Mouse (Mus musculus) liver, embryonic 16.5 days (tissue): ENCODE data around the gene Slc25a10. TPM values are rescaled to one million over a fixed set of nuclear protein-coding genes. Genes with fewer than 3 reads are reported as not detected.

Experiments used
- ATAC-seq: fragments of 200-750 bp; cut with Nextera tagmentation; 2 replicates; pipeline ENCODE4 v1.8.0; 2017; ENCODE audit warnings: low read depth, mild to moderate bottlenecking, moderate number of reproducible peaks, moderate library complexity
- H3K27ac ChIP-seq: fragments of 300-500 bp; sonication (generic); 2 replicates; pipeline ENCODE4 v1.5.1; 2014; ENCODE audit warnings: mild to moderate bottlenecking, low read length
- H3K27me3 ChIP-seq: fragments of 300-500 bp; sonication (generic); 2 replicates; pipeline ENCODE4 v1.6.1; 2014; ENCODE audit warnings: low read depth, low read length, mixed read lengths; ENCODE audit not compliant: control insufficient read depth, insufficient read depth
- H3K36me3 ChIP-seq: fragments of 300-500 bp; sonication (generic); 2 replicates; pipeline ENCODE4 v1.6.1; 2014; ENCODE audit warnings: mild to moderate bottlenecking; ENCODE audit not compliant: control insufficient read depth, insufficient read depth
- H3K4me1 ChIP-seq: fragments of 300-500 bp; sonication (generic); 2 replicates; pipeline ENCODE4 v1.6.1; 2014; ENCODE audit warnings: low read depth, low read length, mixed read lengths; ENCODE audit not compliant: control insufficient read depth
- H3K4me2 ChIP-seq: fragments of 300-500 bp; sonication (generic); 2 replicates; pipeline ENCODE4 v1.6.1; 2014; ENCODE audit warnings: low read depth, low read length, mixed read lengths
- H3K4me3 ChIP-seq: fragments of 300-500 bp; sonication (generic); 2 replicates; pipeline ENCODE4 v1.5.1; 2014; ENCODE audit warnings: low read depth, mild to moderate bottlenecking, low read length
- H3K9ac ChIP-seq: fragments of 300-500 bp; sonication (generic); 2 replicates; pipeline ENCODE4 v1.6.1; 2014; ENCODE audit warnings: low read depth, low read length
- H3K9me3 ChIP-seq: fragments of 300-500 bp; sonication (generic); replicated peaks from 2 replicates; pipeline ENCODE4 v1.6.1; 2016; ENCODE audit warnings: low read length; ENCODE audit not compliant: control insufficient read depth
- WGBS: fragments of 180-500 bp; shearing (Covaris S2); extraction: QIAGEN DNeasy Blood & Tissue Kit; methylation state at CpG from one replicate; pipeline ENCODE4 v1.1.7; 2014; ENCODE audit not compliant: insufficient replicate concordance; 5-methylcytosine and 5-hydroxymethylcytosine counted together
- polyA plus RNA-seq: library from polyadenylated mRNA; unstranded; fragments of >200 nt; fragmentation: Nextera tagmentation; extraction: Ambion mirVana; gene quantifications from 2 replicates; pipeline ENCODE4 v1.2.1, GENCODE M21; 2015

The Slc25a10 gene
- polyA plus RNA-seq, 1 experiment from 2014 or later = 38.9 TPM

DNA sequence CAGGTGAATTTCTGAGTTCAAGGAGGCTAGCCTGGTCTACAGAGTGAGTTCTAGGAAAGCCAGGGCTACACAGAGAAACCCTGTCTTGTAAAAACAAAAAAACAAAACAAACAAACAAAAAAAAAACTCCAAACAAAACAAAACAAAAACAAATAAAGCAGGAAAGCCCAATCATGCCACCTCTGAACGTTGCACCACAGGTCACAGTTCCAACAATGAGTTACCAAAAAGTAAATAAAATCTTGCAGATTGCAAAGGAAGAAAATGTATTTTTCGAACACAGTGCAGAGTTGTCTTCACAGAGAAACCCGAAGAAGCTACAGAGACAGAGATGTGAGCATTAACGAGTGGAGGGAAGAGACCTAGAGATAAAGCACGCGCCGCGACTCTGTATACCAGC is 30.9 kb downstream of the Slc25a10 start:
- Histone ChIP-seq H3K27me3 (no peaks in the 10 kb centered on the region), H3K4me1 (peaks cover 28% of the 10 kb centered on the region), H3K4me3 (no peak overlapping the region), H3K9ac (no peak overlapping the region), H3K27ac (no peak overlapping the region), H3K9me3 (no peaks in the 10 kb centered on the region), H3K4me2 (no peak overlapping the region), H3K36me3 (no peaks in the 10 kb centered on the region)
- no peak for ATAC-seq
- 69% methylated on average over 8 of the region's 8 CpGs for WGBS

DNA sequence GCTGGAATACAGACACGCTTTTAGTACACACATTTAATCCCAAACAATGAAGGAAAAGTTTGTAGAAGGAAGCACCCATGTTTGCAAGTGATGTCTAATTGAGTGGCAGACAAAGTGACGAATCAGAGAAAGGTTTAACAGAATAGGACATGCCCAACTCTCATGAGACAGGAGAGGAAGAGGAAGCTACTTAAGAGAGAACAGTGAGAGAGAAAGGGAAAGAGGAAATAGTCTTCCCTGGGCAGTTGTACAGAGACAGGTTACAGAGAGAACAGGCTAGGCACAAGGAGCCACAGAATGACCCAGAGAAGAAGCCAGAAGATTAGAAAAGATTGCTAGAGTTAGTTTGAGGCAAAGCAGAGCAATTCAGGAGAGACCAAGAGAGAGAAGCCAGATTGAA is 34.3 kb downstream of the Slc25a10 start:
- no peak overlapping the region for H3K4me2 ChIP-seq
- H3K4me1 ChIP-seq = peaks cover 13% of the 10 kb centered on the region
- H3K4me3 ChIP-seq = no peak overlapping the region
- WGBS = 53% methylated on average over 2 of the region's 2 CpGs
- no peak for ATAC-seq
- H3K36me3 ChIP-seq = no peaks in the 10 kb centered on the region
- H3K9me3 ChIP-seq = no peaks in the 10 kb centered on the region
- peaks cover 27% of the 10 kb centered on the region for H3K27me3 ChIP-seq
- H3K27ac ChIP-seq = no peak overlapping the region
- H3K9ac ChIP-seq = no peak overlapping the region

DNA sequence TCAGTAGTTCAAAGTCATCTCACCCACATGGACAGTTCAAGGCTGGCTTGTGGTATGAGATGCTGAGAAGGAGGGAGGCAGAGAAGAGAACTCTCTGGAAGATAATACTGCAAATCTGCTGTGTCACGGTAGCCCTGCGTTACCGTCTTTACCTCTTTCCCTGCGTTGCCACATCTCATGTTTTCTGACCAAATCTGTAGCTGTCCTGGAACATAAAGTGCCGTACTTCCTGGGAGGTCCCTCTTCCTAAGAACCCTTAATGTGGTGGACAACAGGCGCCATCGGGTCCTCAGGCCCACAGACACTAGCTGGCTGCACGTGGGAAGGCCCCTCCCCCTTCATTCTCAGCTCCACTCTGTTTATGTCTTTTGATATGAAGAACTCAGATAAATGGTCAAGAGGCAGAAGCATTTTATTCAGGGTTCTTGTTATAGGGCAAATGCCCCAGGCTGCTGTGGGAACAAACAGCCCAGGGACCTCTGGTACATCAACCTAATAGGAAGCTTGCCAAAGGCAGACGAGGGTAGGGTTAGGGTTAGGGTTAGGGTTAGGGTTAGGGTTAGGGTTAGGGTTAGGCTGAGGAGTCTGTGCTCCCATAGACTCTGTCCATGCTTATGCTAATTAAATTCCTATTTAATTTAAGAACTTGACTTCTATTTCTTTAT is 36.2 kb downstream of the Slc25a10 start:
- ATAC-seq = no peak
- H3K4me2 ChIP-seq = no peak overlapping the region
- peaks cover 46% of the 10 kb centered on the region for H3K27me3 ChIP-seq
- no peak overlapping the region for H3K9ac ChIP-seq
- H3K9me3 ChIP-seq = no peaks in the 10 kb centered on the region
- WGBS = 36% methylated on average over 9 of the region's 9 CpGs
- H3K4me3 ChIP-seq = no peak overlapping the region
- H3K27ac ChIP-seq = no peak overlapping the region
- H3K36me3 ChIP-seq = no peaks in the 10 kb centered on the region
- peaks cover 10% of the 10 kb centered on the region for H3K4me1 ChIP-seq

DNA sequence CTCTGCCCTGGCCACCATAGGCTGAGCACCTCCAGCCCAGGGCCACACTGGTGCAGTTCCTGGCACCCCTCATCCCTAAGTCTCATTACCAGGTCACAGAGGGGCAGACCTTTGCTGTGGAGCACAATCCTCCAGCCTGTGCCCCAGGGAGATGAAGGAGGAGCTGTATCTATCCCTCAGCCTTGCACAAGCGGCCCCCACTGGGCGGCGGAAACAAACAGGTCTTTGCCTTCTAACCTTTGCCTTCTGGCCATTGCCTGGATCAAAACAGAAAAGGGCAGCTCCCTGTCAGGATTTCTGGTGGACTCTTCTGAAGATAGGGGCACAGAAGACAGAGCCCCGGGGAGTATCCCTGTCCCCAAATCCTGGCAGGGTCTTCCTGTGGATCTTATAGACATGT is 37.3 kb downstream of the Slc25a10 start:
- Histone ChIP-seq H3K4me3 (no peak overlapping the region), H3K9me3 (no peaks in the 10 kb centered on the region), H3K4me2 (no peak overlapping the region), H3K27ac (peak overlapping the region; percentile 72), H3K27me3 (peaks cover 50% of the 10 kb centered on the region), H3K36me3 (no peaks in the 10 kb centered on the region), H3K9ac (no peak overlapping the region), H3K4me1 (peaks cover 10% of the 10 kb centered on the region)
- peak; percentile 57 for ATAC-seq
- 57% methylated on average over 4 of the region's 4 CpGs for WGBS

DNA sequence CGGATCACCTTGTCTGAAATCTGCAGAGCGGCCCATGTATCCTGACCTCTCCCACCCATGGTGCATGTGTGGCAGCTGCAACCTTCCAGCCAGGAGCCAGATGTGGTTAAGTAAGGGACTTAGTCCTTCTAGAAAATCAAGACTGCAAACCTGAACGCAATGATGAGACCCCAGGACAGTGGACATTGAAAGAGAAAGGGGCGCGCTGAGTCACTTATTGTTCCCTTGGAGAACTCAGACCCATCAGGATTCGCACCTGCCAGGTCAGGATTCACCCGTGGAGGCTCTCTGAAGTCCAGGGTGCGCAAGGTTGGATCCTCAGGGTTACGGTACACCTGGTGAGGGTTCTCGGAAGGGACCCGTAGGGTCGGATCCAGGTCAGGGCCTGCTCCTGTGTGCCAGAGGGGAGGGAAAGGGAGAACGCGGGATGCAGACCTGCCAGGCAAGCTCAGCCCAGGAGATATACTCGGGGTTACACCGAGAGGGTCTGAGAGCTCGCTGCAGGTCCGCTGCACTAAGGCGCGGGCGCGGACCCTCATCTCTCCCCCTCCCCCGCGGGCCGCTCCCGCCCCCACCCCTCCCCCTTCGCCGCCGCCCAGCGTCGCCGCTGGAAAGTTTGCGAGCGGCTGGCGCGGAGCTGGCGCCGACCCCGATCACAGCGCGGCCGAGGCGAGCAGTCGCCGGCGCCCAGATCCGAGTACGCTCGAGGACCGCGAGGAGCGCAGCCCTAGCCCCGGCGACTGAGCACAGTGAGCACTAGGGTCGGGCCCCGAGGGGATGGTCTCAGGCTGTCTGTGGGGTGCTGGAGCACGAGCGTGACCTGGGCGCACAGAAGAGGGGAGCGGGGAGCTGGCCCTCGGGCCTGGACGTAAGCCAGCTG is 38.7 kb downstream of the Slc25a10 start, which contains the start of gene Gcgr:
Gene Gcgr, plus strand, starts transcription at position 615 of the 880 bp plus-strand sequence.
- peak within 1 kb of the TSS; percentile 54 for H3K4me2 ChIP-seq
- H3K27ac ChIP-seq = peak within 1 kb of the TSS; percentile 72
- H3K27me3 ChIP-seq = peaks cover 50% of the 10 kb centered on the region
- H3K4me3 ChIP-seq = peak within 1 kb of the TSS; percentile 57
- H3K9me3 ChIP-seq = no peaks in the 10 kb centered on the region
- no peak; the same call in 1 of the 2 replicates for ATAC-seq
- WGBS = 8% methylated on average over 61 of the region's 62 CpGs
- H3K9ac ChIP-seq = peak within 1 kb of the TSS; percentile 62
- H3K36me3 ChIP-seq = no peaks in the 10 kb centered on the region
- H3K4me1 ChIP-seq = peaks cover 10% of the 10 kb centered on the region

DNA sequence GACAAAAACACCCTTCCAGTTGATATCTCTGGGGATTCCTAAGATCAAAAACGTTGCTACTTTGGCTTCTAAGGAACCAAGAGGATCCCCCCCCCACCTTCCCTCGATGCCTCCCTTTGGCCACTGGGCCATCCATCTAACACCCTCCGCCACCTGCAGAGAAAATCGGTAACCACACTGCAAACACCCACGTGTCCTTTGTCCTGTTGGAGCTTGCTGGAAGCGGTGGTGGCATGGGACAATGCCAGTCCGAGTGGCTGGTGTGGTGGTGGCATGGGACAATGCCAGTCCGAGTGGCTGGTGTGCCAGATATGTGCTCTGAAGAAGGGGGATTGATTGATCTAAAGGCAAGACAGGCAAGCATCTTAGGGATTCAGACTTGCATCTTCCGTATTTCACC is 40.0 kb downstream of the Slc25a10 start:
- WGBS = 23% methylated on average over 9 of the region's 9 CpGs
- ATAC-seq = no peak
- no peak overlapping the region for H3K9ac ChIP-seq

DNA sequence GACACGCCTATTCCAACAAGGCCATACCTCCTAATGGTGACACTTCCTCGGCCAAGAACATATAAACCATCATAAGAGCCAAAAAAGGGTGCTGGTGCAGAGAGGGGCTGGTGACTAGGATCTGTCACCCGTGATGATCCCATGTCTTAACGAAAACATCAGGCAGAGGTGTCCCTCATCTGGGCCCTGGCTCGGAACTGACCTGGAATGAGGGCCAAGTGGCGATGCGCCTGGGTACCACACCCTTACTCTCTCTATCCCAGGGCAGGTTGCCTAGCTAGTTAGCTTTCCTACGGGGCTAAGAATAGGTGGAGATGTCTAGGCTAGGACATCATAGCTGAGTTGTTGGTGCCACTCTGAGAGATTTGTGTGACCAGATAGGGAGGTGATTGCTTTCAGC is 42.5 kb downstream of the Slc25a10 start:
- Histone ChIP-seq H3K9ac (no peak overlapping the region), H3K4me3 (no peak overlapping the region), H3K4me1 (peaks cover 6% of the 10 kb centered on the region), H3K27ac (no peak overlapping the region), H3K36me3 (no peaks in the 10 kb centered on the region), H3K9me3 (no peaks in the 10 kb centered on the region), H3K27me3 (peaks cover 42% of the 10 kb centered on the region), H3K4me2 (no peak overlapping the region)
- 66% methylated on average over 8 of the region's 8 CpGs for WGBS
- no peak for ATAC-seq

More for the DNA sequence above, 40.0 kb downstream of the Slc25a10 start:
- Histone ChIP-seq H3K4me2 (peak overlapping the region; percentile 54), H3K27ac (no peak overlapping the region), H3K9me3 (no peaks in the 10 kb centered on the region), H3K4me3 (peak overlapping the region; percentile 57), H3K4me1 (peaks cover 10% of the 10 kb centered on the region), H3K27me3 (peaks cover 50% of the 10 kb centered on the region), H3K36me3 (no peaks in the 10 kb centered on the region)

DNA sequence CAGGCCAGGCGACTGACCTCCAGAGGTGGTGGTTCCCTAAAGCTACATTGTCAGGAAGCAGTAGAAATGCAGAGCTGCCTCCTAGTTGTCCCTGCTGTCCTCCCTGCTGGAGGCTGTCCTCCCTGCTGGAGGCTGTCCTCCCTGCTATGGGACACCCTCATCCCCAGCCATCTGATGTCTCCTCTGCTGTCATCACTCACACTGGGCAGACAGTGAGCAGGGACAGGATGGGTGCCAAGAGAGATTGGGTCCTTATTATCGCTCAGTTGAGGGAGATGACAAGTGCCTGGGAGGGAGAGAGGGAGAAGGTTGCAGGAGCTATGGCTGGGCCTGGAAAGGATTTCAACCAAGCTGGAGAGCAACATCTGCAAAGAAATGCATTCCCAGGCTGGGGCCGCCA is 43.5 kb downstream of the Slc25a10 start:
- Histone ChIP-seq H3K9ac (no peak overlapping the region), H3K36me3 (no peaks in the 10 kb centered on the region), H3K4me2 (no peak overlapping the region), H3K4me1 (peaks cover 15% of the 10 kb centered on the region), H3K4me3 (no peak overlapping the region), H3K9me3 (no peaks in the 10 kb centered on the region), H3K27ac (no peak overlapping the region), H3K27me3 (peaks cover 31% of the 10 kb centered on the region)
- no peak for ATAC-seq
- WGBS = 52% methylated on average over 3 of the region's 3 CpGs

DNA sequence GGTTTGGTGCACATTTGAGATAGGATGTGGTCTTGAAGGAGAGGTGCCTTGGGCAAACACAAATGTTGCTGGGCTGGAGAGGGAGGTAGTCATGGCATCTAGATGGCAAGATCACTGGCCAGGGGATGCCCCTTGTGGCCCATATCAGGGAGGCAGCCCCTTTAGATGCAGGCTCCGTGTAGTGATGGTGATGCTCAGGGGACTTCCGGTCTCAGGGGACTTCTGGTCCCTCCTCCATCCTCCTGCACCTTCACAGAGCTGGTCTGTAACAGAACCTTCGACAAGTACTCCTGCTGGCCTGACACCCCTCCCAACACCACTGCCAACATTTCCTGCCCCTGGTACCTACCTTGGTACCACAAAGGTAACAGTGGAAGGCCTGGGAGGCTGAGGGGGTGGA is 44.2 kb downstream of the Slc25a10 start:
- Histone ChIP-seq H3K36me3 (no peaks in the 10 kb centered on the region), H3K4me3 (no peak overlapping the region), H3K4me1 (peaks cover 15% of the 10 kb centered on the region), H3K4me2 (no peak overlapping the region), H3K27ac (no peak overlapping the region), H3K9ac (no peak overlapping the region), H3K9me3 (no peaks in the 10 kb centered on the region), H3K27me3 (peaks cover 25% of the 10 kb centered on the region)
- 57% methylated on average over 3 of the region's 3 CpGs for WGBS
- no peak for ATAC-seq
